Mouse (Mus musculus) Muller cell, postnatal 12 days (primary cell): ENCODE measurements around the gene Tmem130.

Experiments used
- DNase-seq: peaks from one replicate; pipeline ENCODE4 v3.0.0-alpha.2; 2015; ENCODE audit errors: inconsistent ontology term

Tmem130 gene

DNA sequence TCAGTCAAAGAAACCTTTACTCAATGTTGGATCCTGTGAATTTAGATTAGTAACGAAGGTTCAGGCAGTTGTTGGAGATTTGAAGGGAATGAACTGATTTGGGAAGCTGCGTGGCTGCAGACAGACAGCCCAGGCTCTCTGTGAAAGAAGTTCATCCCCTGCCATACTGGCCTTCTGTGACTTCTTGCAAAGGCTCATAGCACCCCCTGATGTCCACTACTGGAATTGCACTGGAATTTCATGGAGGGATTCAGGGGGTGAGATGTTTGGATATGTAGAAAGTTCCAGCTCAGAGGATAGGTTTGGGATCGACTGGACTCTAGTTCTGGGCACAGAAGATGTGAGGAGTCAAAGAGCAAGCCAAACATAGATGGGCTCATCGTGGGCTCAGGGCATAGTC is 27.7 kb downstream of the Tmem130 start:
- DNase-seq, result peak; percentile 25

DNA sequence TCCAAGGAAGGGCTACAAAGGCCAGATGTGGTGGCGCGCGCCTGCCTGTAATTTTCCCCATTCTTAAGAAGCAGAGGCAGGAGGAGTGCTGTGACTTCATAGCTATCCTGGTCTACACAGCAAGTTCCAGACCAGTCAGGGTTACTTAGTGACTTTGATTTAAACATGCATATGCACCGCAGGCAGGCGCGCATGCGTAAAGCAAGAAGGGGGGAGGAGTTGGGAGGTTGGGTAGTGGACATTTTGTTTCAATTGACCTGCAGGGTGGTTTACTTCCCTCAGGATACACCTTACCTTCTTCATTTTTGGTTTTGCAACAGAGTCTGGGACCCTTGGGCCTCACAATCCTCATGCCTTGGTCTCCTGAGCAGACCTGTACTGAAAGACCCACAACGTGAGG is 32.4 kb downstream of the Tmem130 start:
- DNase-seq, result no peak

DNA sequence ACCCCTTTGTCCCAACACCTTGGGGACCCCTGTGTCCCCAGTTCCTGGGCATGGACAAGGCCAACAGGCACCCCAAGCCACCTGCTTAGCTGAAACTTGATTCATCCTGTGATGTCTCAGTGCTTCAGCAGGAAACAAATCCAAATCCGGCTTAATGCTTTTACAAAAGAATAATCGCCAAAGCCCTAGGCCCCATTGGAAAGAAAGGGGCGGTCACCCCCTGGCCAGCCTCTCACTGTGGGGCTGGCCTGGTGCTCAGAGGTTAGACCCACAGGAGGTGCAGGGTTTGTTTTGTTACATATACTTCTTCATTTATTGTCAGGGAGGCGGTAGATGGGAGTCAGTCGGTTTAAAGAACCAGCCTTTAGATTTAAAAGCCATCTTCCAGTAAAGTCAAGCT is 33.4 kb downstream of the Tmem130 start:
- no peak for DNase-seq

DNA sequence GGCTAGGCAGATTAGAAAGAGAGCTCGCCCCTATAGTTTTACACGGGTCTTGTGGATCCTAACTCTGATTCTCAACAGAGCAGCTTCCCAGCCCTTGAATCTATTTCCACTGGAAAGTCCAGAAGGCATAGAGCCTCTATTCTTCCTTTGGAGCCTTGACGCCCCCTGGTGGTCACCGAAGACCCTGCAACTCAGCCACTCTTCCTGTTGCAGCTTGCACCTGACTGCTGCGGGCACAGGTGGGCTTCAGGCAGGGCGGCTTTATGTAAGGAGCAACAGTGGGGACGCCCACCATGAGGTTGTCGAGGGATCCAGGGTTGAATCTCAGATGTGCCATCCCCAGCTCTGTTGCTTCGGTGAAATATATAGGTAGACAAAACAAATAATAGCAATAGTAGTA is 34.5 kb downstream of the Tmem130 start:
- DNase-seq, result peak; percentile 50

GRCm38 (mm10) chr5:144725554-144725953 is 36.1 kb downstream of the Tmem130 start:
- no peak for DNase-seq

- DNase-seq, result peak; percentile 35
Observed at GRCm38 (mm10) chr5:144724926-144725325, 36.7 kb downstream of the Tmem130 start.

- DNase-seq, result no peak
Observed at GRCm38 (mm10) chr5:144720281-144720680, 41.3 kb downstream of the Tmem130 start.

DNA sequence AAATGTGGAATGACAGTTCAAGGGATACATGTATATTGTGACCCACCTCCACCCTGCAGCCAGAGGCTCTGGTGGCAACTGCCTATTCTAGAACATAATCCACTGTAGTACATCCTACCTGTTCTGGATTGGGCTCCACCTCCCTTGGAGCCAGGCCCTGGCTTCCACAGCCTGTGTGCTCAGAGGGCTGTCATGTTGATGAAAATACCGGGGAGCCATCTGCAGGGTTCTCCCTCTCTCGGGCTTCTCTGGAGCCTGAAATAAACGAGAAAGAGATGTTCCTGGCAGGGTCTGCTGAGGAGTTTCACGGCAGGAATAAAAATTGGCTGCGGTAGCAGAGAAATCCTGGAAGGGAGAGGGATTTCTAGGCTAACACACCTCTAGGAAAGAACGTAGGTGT is 41.8 kb downstream of the Tmem130 start:
- DNase-seq, result no peak

GRCm38 (mm10) chr5:144717186-144717585 is 44.4 kb downstream of the Tmem130 start:
- DNase-seq, result no peak

- DNase-seq, result no peak
Observed at GRCm38 (mm10) chr5:144713371-144713770, 48.2 kb downstream of the Tmem130 start.

DNA sequence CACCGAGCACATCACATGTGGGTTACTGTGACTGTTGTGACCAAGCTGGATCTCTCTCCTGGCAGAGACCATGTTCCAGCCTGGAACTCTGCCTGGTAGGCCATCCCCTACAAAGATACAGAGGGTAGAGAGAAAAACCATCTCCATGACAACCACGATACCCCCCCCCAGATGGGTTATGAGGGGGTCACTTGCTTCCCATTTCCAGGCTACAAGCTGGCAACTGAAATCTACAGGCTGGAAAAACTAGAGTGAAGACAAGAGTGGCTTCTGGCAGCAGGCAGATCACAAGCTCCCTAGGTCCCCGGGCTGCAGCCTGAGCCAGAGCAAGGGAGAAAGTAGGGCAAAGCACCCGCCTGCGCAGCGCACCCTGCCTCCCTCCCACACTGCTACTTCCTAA is 54.0 kb downstream of the Tmem130 start:
- no peak for DNase-seq

- no peak for DNase-seq
Observed at GRCm38 (mm10) chr5:144703464-144704368, 57.9 kb downstream of the Tmem130 start.

GRCm38 (mm10) chr5:144695289-144696060 is 66.1 kb downstream of the Tmem130 start:
- no peak for DNase-seq

DNA sequence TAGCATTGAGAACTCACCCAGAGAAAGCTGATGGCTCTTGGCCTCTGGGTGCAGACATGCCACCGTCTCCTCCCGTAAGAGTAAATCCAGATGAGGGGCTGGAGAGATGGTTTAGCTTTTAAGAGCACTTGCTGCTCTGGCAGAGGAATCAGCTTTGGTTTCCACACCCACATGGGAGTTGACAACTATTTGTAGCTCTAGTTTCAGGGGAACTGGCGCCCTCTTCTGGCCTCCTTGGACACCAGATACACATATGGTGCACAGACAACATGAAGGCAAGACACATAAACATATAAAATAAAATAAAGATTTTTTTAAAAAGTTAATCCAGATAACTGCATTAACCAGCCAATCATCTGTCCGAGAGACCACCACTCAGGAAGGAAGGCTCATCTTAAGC is 67.5 kb downstream of the Tmem130 start:
- no peak for DNase-seq

DNA sequence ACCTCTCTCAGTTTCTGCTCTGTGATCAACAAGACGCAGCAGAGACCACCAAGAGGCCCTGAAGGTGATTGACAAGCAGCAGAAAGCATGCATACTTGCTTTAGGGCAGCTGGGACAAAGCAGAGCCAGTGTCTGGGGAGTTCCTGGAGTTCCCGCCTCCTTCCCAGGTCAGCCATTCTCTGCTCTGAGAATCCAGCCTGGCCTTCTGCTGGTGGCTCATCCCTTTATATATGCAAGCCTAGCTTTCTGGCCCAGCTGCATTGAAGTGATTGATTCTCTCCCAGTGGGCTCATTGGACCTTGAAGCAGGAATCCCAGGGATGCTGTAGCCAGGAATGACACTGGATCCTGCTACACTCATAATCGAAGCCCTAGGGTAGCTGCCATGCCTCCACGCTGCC is 70.2 kb downstream of the Tmem130 start:
- DNase-seq, result peak; percentile 47

- no peak for DNase-seq
Observed at GRCm38 (mm10) chr5:144688371-144688770, 73.2 kb downstream of the Tmem130 start.
